Mouse (Mus musculus): Measurements from ENCODE around the gene Rara. TPM values are rescaled to one million over a fixed set of nuclear protein-coding genes. Genes with fewer than 3 reads are reported as not detected.

Gene Rara
- polyA plus RNA-seq, 1 experiment from 2014 or later = 20.1 TPM

DNA sequence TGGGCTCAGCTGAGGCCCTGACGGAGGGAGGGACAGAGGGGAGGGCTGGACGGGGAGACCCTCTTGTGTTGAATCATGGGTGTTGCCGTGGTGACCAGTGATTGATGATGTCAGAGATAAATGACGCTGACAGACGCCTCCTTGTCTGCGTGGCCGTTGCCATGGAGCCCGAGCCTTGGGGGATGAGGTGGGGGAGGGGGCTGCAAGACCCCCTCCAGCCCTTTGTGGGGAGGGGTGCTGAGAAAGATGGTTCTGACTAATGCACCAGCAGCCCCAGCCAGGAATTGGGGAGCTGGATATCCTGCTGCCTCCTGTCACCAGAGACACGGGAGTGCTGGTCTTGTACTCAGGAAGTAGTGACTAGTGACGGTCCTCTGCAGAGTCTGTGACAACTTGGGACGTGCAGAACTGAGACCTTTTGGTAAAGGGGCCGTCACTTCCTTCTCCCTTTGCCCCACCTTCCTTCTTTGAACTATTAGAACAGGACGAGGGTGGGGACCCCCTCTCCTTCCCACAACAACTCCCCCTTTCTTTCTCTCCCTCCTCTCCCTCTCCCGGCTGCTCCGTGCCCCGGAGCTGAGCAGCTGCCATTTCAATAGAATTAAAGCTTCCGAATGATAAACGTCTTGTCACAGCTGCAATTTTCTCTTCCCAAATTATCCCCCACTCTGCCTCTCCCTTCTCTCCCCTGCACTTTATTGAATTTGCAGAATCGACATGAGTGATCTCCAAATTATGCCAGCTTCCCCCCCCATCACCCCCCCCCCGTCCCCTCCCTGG is 41.3 kb downstream of the Rara start:
- no peaks in the 10 kb centered on the region for H3K27me3 ChIP-seq (ENCODE audit: control insufficient read depth, insufficient read depth, low read length)
- H3K4me1 ChIP-seq (replicated peaks; ENCODE audit: control insufficient read depth, insufficient read depth) = peaks cover 35% of the 10 kb centered on the region
- H3K27ac ChIP-seq (replicated peaks) = peak overlapping the region; percentile 36
- no peak overlapping the region for H3K4me3 ChIP-seq (ENCODE audit: low read depth, low read length)
- ATAC-seq (ENCODE audit: low FRiP score, low TSS enrichment) (no peak), DNase-seq (ENCODE audit: low spot score) (peak; percentile 30)
- no peak overlapping the region for H3K4me2 ChIP-seq (replicated peaks; ENCODE audit: low read depth)
- no peaks in the 10 kb centered on the region for H3K9me3 ChIP-seq (ENCODE audit: control insufficient read depth, low read length)
- no peak for TF ChIP-seq EP300 (optimal IDR thresholded peaks at IDR 0.05)
- TF ChIP-seq CTCF (IDR thresholded peaks at IDR 0.05; ENCODE audit: low read depth) = no peak
- WGBS = 15% methylated on average over 19 of the region's 20 CpGs
- peaks cover 24% of the 10 kb centered on the region for H3K36me3 ChIP-seq (ENCODE audit: control insufficient read depth, insufficient read depth, low read length)
- H3K9ac ChIP-seq (ENCODE audit: low read length) = no peak overlapping the region

GRCm38 (mm10) chr11:98969496-98969927 is 41.9 kb downstream of the Rara start:
- Histone ChIP-seq H3K9me3 (ENCODE audit: control insufficient read depth, low read length) (no peaks in the 10 kb centered on the region), H3K4me2 (replicated peaks; ENCODE audit: low read depth) (no peak overlapping the region), H3K27me3 (ENCODE audit: control insufficient read depth, insufficient read depth, low read length) (no peaks in the 10 kb centered on the region), H3K4me1 (replicated peaks; ENCODE audit: control insufficient read depth, insufficient read depth) (peaks cover 31% of the 10 kb centered on the region), H3K4me3 (ENCODE audit: low read depth, low read length) (no peak overlapping the region), H3K27ac (replicated peaks) (0 out of 2 replicates have a peak overlapping the region, but pooled peaks have one; percentile 41), H3K9ac (ENCODE audit: low read length) (no peak overlapping the region), H3K36me3 (ENCODE audit: control insufficient read depth, insufficient read depth, low read length) (peaks cover 28% of the 10 kb centered on the region)
- TF ChIP-seq CTCF (IDR thresholded peaks at IDR 0.05; ENCODE audit: low read depth) (0 out of 2 replicates have a peak, but pooled peaks have one; percentile 1), EP300 (optimal IDR thresholded peaks at IDR 0.05) (no peak)
- 38% methylated on average over 17 of the region's 17 CpGs for WGBS
- ATAC-seq (ENCODE audit: low FRiP score, low TSS enrichment) (no peak), DNase-seq (ENCODE audit: low spot score) (peak; percentile 20)

GRCm38 (mm10) chr11:98970191-98970925 is 42.7 kb downstream of the Rara start:
- Histone ChIP-seq H3K4me1 (replicated peaks; ENCODE audit: control insufficient read depth, insufficient read depth) (peaks cover 24% of the 10 kb centered on the region), H3K4me3 (ENCODE audit: low read depth, low read length) (no peak overlapping the region), H3K27me3 (ENCODE audit: control insufficient read depth, insufficient read depth, low read length) (no peaks in the 10 kb centered on the region), H3K27ac (replicated peaks) (no peak overlapping the region), H3K4me2 (replicated peaks; ENCODE audit: low read depth) (no peak overlapping the region), H3K9ac (ENCODE audit: low read length) (no peak overlapping the region), H3K36me3 (ENCODE audit: control insufficient read depth, insufficient read depth, low read length) (peaks cover 28% of the 10 kb centered on the region), H3K9me3 (ENCODE audit: control insufficient read depth, low read length) (no peaks in the 10 kb centered on the region)
- WGBS = 73% methylated on average over 29 of the region's 29 CpGs
- TF ChIP-seq EP300 (optimal IDR thresholded peaks at IDR 0.05) (no peak), CTCF (IDR thresholded peaks at IDR 0.05; ENCODE audit: low read depth) (no peak)
- peak; percentile 23 for DNase-seq (ENCODE audit: low spot score)
- no peak for ATAC-seq (ENCODE audit: low FRiP score, low TSS enrichment)

DNA sequence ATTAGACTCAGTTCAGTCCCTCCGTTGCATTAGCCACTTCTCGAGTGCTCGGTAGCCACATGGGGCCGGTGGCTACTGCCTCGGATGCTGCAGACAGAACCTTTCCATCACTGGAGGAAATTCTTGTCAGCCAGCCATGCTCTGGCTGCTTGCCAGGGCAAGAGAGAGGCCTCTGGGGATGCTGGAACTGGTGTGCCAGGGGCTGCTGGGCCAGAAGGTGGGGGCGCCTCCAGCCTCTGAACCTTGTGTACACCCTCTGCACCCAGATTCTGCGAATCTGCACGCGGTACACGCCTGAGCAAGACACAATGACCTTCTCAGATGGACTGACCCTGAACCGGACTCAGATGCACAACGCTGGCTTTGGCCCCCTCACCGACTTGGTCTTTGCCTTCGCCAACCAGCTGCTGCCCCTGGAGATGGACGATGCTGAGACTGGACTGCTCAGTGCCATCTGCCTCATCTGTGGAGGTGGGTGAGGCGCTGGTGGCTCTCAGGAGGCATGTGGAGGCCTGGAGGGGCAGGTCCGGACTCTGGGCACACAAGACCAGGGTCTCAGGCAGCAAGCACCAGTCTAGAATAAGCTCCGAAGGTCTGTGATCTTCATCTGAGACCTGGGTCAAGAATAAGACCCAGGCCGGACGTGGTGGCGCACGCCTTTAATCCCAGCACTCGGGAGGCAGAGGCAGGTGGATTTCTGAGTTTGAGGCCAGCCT is 43.9 kb downstream of the Rara start:
- H3K4me2 ChIP-seq (replicated peaks; ENCODE audit: low read depth) = no peak overlapping the region
- no peak overlapping the region for H3K4me3 ChIP-seq (ENCODE audit: low read depth, low read length)
- peak; percentile 41 for DNase-seq (ENCODE audit: low spot score)
- no peak overlapping the region for H3K9ac ChIP-seq (ENCODE audit: low read length)
- H3K27me3 ChIP-seq (ENCODE audit: control insufficient read depth, insufficient read depth, low read length) = no peaks in the 10 kb centered on the region
- ATAC-seq (ENCODE audit: low FRiP score, low TSS enrichment) = no peak
- 65% methylated on average over 23 of the region's 23 CpGs for WGBS
- no peaks in the 10 kb centered on the region for H3K9me3 ChIP-seq (ENCODE audit: control insufficient read depth, low read length)
- peaks cover 17% of the 10 kb centered on the region for H3K4me1 ChIP-seq (replicated peaks; ENCODE audit: control insufficient read depth, insufficient read depth)
- peaks cover 28% of the 10 kb centered on the region for H3K36me3 ChIP-seq (ENCODE audit: control insufficient read depth, insufficient read depth, low read length)
- TF ChIP-seq EP300 (optimal IDR thresholded peaks at IDR 0.05) (no peak), CTCF (IDR thresholded peaks at IDR 0.05; ENCODE audit: low read depth) (no peak)
- 0 out of 2 replicates have a peak overlapping the region, but pooled peaks have one; percentile 13 for H3K27ac ChIP-seq (replicated peaks)

DNA sequence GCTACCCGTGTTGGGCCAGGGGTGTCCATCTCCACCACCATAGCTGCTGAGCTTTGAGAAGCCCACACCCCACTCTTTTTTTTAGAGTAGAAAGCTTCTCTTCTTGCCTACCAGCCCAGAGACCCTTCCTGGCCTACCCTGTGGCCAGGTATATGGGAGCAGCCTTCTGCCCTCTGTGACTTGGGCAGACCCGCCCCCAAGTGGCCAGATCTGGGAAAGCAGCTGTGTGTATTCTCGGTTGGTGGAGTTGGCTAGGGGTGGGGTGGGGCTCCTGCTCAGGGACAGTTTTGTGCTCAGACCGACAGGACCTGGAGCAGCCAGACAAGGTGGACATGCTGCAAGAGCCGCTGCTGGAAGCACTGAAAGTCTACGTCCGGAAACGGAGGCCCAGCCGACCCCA is 44.6 kb downstream of the Rara start:
- H3K27ac ChIP-seq (replicated peaks) = no peak overlapping the region
- ATAC-seq (ENCODE audit: low FRiP score, low TSS enrichment) (peak; percentile 41; the same call in 1 of the 2 replicates), DNase-seq (ENCODE audit: low spot score) (peak; percentile 88)
- no peaks in the 10 kb centered on the region for H3K27me3 ChIP-seq (ENCODE audit: control insufficient read depth, insufficient read depth, low read length)
- WGBS = 52% methylated on average over 9 of the region's 9 CpGs
- H3K36me3 ChIP-seq (ENCODE audit: control insufficient read depth, insufficient read depth, low read length) = peaks cover 24% of the 10 kb centered on the region
- TF ChIP-seq CTCF (IDR thresholded peaks at IDR 0.05; ENCODE audit: low read depth) (peak; percentile 93), EP300 (optimal IDR thresholded peaks at IDR 0.05) (no peak)
- no peak overlapping the region for H3K9ac ChIP-seq (ENCODE audit: low read length)
- H3K4me3 ChIP-seq (ENCODE audit: low read depth, low read length) = no peak overlapping the region
- no peak overlapping the region for H3K4me2 ChIP-seq (replicated peaks; ENCODE audit: low read depth)
- H3K4me1 ChIP-seq (replicated peaks; ENCODE audit: control insufficient read depth, insufficient read depth) = peaks cover 12% of the 10 kb centered on the region
- H3K9me3 ChIP-seq (ENCODE audit: control insufficient read depth, low read length) = no peaks in the 10 kb centered on the region

Data from stomach, postnatal 0 days (tissue).